Mouse (Mus musculus): ENCODE results near the gene Ank3. TPM values are rescaled to one million over a fixed set of nuclear protein-coding genes. Genes with fewer than 3 reads are reported as not detected.

Ank3 gene
- polyA plus RNA-seq, 1 experiment from 2014 or later = 24.5 TPM

DNA sequence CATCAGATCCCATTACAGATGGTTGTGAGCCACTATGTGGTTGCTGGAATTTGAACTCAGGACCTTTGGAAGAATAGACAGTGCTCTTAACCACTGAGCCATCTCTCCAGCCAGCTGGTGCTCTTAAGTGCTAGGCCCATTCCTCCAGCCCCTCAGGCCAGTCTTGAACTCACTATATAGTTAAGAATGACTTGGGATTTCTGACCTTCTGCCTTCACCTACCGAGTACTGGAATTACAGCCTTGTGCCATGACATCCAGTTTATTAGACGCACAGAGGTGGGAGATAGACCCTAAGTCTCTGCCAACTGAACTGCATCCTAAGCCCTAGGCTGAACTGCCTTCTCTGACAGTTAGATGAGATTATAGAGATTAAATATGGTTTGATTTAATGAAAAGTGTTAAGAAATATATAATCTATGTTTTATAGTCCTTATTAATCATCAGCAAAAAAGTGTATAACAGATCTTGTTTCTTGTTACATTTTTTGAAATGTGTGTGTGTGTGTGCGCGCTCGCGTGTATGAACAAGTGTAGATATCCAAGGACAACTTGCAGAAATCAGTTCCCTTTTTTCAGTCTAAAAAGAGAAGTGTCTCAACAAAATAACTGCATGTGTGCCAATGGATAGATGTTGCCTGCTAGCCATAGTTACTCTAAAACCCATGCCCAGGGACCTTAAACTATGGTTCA is 520.0 kb downstream of the Ank3 start:
- 99% methylated on average over 6 of the region's 6 CpGs for WGBS
- H3K36me3 ChIP-seq (ENCODE audit: insufficient read depth, low read length) = no peaks in the 10 kb centered on the region
- H3K9ac ChIP-seq (replicated peaks; ENCODE audit: low read depth) = no peak overlapping the region
- DNase-seq (ENCODE audit: low spot score) (no peak), ATAC-seq (no peak)
- H3K27ac ChIP-seq (ENCODE audit: low read length) = no peak overlapping the region
- no peaks in the 10 kb centered on the region for H3K4me1 ChIP-seq (ENCODE audit: insufficient read depth, low read depth, low read length)
- H3K27me3 ChIP-seq (replicated peaks; ENCODE audit: insufficient read depth, low read length) = no peaks in the 10 kb centered on the region
- H3K4me2 ChIP-seq (replicated peaks; ENCODE audit: low read depth, low read length) = no peak overlapping the region
- no peak overlapping the region for H3K4me3 ChIP-seq (ENCODE audit: low read depth, low read length)
- H3K9me3 ChIP-seq (ENCODE audit: low read length) = no peaks in the 10 kb centered on the region
- TF ChIP-seq CTCF (IDR thresholded peaks at IDR 0.05) = no peak
- no peak for TF ChIP-seq EP300 (IDR thresholded peaks at IDR 0.05)

GRCm38 (mm10) chr10:69919152-69919492 is 520.5 kb downstream of the Ank3 start:
- H3K9ac ChIP-seq (replicated peaks; ENCODE audit: low read depth) = no peak overlapping the region
- H3K27ac ChIP-seq (ENCODE audit: low read length) = no peak overlapping the region
- H3K9me3 ChIP-seq (ENCODE audit: low read length) = no peaks in the 10 kb centered on the region
- 67% methylated on average over 5 of the region's 5 CpGs for WGBS
- no peaks in the 10 kb centered on the region for H3K4me1 ChIP-seq (ENCODE audit: insufficient read depth, low read depth, low read length)
- no peaks in the 10 kb centered on the region for H3K27me3 ChIP-seq (replicated peaks; ENCODE audit: insufficient read depth, low read length)
- TF ChIP-seq EP300 (IDR thresholded peaks at IDR 0.05) (no peak), CTCF (IDR thresholded peaks at IDR 0.05) (no peak)
- H3K4me2 ChIP-seq (replicated peaks; ENCODE audit: low read depth, low read length) = no peak overlapping the region
- H3K36me3 ChIP-seq (ENCODE audit: insufficient read depth, low read length) = no peaks in the 10 kb centered on the region
- ATAC-seq (peak; percentile 19; the same call in 1 of the 2 replicates), DNase-seq (ENCODE audit: low spot score) (no peak)
- no peak overlapping the region for H3K4me3 ChIP-seq (ENCODE audit: low read depth, low read length)

GRCm38 (mm10) chr10:69919746-69920145 is 521.2 kb downstream of the Ank3 start:
- no peak overlapping the region for H3K27ac ChIP-seq (ENCODE audit: low read length)
- no peaks in the 10 kb centered on the region for H3K36me3 ChIP-seq (ENCODE audit: insufficient read depth, low read length)
- no peak overlapping the region for H3K4me2 ChIP-seq (replicated peaks; ENCODE audit: low read depth, low read length)
- H3K27me3 ChIP-seq (replicated peaks; ENCODE audit: insufficient read depth, low read length) = no peaks in the 10 kb centered on the region
- no peak overlapping the region for H3K4me3 ChIP-seq (ENCODE audit: low read depth, low read length)
- H3K9me3 ChIP-seq (ENCODE audit: low read length) = no peaks in the 10 kb centered on the region
- WGBS = 67% methylated on average over 7 of the region's 7 CpGs
- H3K9ac ChIP-seq (replicated peaks; ENCODE audit: low read depth) = no peak overlapping the region
- no peak for ATAC-seq
- no peak for DNase-seq (ENCODE audit: low spot score)
- TF ChIP-seq EP300 (IDR thresholded peaks at IDR 0.05) (no peak), CTCF (IDR thresholded peaks at IDR 0.05) (no peak)
- H3K4me1 ChIP-seq (ENCODE audit: insufficient read depth, low read depth, low read length) = no peaks in the 10 kb centered on the region

GRCm38 (mm10) chr10:69922076-69922475 is 523.5 kb downstream of the Ank3 start:
- no peak overlapping the region for H3K27ac ChIP-seq (ENCODE audit: low read length)
- H3K9ac ChIP-seq (replicated peaks; ENCODE audit: low read depth) = no peak overlapping the region
- no peak for ATAC-seq
- H3K4me2 ChIP-seq (replicated peaks; ENCODE audit: low read depth, low read length) = no peak overlapping the region
- H3K4me1 ChIP-seq (ENCODE audit: insufficient read depth, low read depth, low read length) = peaks cover 10% of the 10 kb centered on the region; the same call in 1 of the 2 replicates
- no peaks in the 10 kb centered on the region for H3K9me3 ChIP-seq (ENCODE audit: low read length)
- H3K4me3 ChIP-seq (ENCODE audit: low read depth, low read length) = no peak overlapping the region
- TF ChIP-seq EP300 (IDR thresholded peaks at IDR 0.05) (no peak), CTCF (IDR thresholded peaks at IDR 0.05) (no peak)
- DNase-seq (ENCODE audit: low spot score) = no peak
- H3K27me3 ChIP-seq (replicated peaks; ENCODE audit: insufficient read depth, low read length) = no peaks in the 10 kb centered on the region
- no peaks in the 10 kb centered on the region for H3K36me3 ChIP-seq (ENCODE audit: insufficient read depth, low read length)
- 78% methylated on average over 5 of the region's 5 CpGs for WGBS

DNA sequence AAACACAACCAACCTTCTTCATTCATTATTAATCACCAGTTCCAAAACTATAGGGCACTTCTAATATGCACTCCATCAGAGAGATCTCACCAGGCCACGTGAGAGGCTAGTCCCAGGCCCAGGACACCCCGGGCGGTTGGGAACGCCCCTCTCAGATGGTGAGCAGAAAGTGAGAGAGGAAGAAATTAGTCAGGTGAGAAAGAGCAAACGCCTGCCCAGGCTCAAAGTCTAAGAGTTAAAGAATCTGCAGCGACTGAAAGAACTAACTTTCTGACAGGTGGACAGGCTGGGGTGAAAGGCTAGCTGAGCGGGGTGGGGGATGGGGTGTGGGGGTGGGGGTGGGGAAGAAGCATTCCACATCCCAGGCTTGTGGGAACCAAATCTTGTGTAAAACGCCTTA is 525.2 kb downstream of the Ank3 start:
- no peak overlapping the region for H3K4me3 ChIP-seq (ENCODE audit: low read depth, low read length)
- no peak for ATAC-seq
- WGBS = 11% methylated on average over 8 of the region's 8 CpGs

DNA sequence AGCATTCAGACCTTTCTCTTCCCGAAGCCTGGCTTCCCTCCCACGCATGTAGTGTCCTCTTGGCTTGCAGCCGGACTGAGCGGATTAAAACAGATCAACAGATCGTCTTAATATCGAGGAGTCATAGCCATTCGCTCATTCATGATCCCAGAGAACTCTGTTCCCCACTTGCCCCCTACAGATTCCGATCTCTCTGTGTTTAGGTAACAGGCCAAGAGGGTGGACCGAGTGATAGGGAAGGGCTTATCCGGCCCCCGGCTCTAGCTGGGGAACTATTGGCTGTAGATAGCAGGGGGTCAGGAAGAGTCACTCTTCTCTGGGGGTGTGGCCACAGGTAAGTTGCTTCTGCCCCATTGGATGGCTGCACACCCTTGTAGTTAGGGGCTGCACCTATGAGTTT is 525.7 kb downstream of the Ank3 start:
- Histone ChIP-seq H3K36me3 (ENCODE audit: insufficient read depth, low read length) (no peaks in the 10 kb centered on the region), H3K27me3 (replicated peaks; ENCODE audit: insufficient read depth, low read length) (no peaks in the 10 kb centered on the region), H3K9me3 (ENCODE audit: low read length) (no peaks in the 10 kb centered on the region), H3K4me1 (ENCODE audit: insufficient read depth, low read depth, low read length) (peaks cover 10% of the 10 kb centered on the region; the same call in 1 of the 2 replicates), H3K9ac (replicated peaks; ENCODE audit: low read depth) (no peak overlapping the region), H3K4me2 (replicated peaks; ENCODE audit: low read depth, low read length) (peak overlapping the region; percentile 56), H3K4me3 (ENCODE audit: low read depth, low read length) (peak overlapping the region; percentile 12; the same call in 1 of the 2 replicates), H3K27ac (ENCODE audit: low read length) (no peak overlapping the region)
- ATAC-seq (peak; percentile 74), DNase-seq (ENCODE audit: low spot score) (peak; percentile 51)
- 5% methylated on average over 11 of the region's 11 CpGs for whole genome bisulfite sequencing
- TF ChIP-seq EP300 (IDR thresholded peaks at IDR 0.05) (no peak), CTCF (IDR thresholded peaks at IDR 0.05) (no peak)

More for the DNA sequence above, 525.2 kb downstream of the Ank3 start:
- DNase-seq (ENCODE audit: low spot score) = no peak
- Histone ChIP-seq H3K36me3 (ENCODE audit: insufficient read depth, low read length) (no peaks in the 10 kb centered on the region), H3K4me2 (replicated peaks; ENCODE audit: low read depth, low read length) (no peak overlapping the region; the same call in 1 of the 2 replicates), H3K9me3 (ENCODE audit: low read length) (no peaks in the 10 kb centered on the region), H3K27me3 (replicated peaks; ENCODE audit: insufficient read depth, low read length) (no peaks in the 10 kb centered on the region), H3K9ac (replicated peaks; ENCODE audit: low read depth) (no peak overlapping the region), H3K27ac (ENCODE audit: low read length) (no peak overlapping the region), H3K4me1 (ENCODE audit: insufficient read depth, low read depth, low read length) (peaks cover 10% of the 10 kb centered on the region; the same call in 1 of the 2 replicates)
- TF ChIP-seq CTCF (IDR thresholded peaks at IDR 0.05) = no peak
- no peak for TF ChIP-seq EP300 (IDR thresholded peaks at IDR 0.05)

All from lung, postnatal 0 days (tissue).